Mouse (Mus musculus) Muller cell, postnatal 12 days (primary cell): ENCODE measurements at regions not wholly inside any gene's neighbourhood (a gene's known extent, or its start where the extent isn't known, plus 50 kb on each side); places are given as distances from the start of the nearest gene placed in this dataset.

Experiments used
- DNase-seq: peaks from one replicate; pipeline ENCODE4 v3.0.0-alpha.2; 2015; ENCODE audit errors: inconsistent ontology term

DNA sequence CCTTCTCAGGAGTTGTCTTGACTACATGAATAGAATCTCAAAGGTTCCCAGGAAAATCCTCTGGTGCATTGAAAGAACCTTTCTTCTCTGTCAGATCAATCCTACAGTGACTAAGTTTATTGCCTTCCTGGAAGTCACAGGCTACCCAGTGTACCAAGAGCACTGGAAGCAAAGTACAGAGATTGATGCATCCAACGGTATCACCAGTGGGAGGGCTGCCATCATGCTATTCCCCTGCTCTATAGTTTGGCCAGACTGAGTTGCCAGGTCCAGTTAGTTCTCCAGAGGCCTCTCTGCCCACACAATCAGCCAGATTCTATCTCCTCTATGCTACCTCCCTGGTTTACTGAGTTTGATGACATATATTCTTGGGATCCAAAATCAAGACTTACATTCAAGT lies 96.9 kb upstream of the Gm6657 start:
- no peak for DNase-seq

DNA sequence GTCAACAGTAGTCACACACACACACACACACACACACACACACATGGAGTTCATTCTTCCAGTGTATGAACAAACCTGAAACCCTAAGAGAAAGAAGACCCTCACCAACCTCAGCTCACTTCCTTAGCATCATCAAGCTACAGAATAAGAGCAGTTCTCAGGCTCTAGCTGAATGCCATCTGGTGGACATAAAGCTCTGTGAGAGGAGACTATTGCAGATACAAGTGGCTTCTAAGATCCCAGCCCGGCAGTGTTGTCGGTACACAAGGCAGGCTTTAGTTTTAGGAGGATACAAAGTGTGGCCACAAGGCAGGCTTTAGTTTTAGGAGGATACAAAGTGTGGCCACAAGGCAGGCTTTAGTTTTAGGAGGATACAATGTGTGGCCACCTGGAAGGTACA lies 96.3 kb upstream of the Gm6657 start:
- DNase-seq = no peak

DNA sequence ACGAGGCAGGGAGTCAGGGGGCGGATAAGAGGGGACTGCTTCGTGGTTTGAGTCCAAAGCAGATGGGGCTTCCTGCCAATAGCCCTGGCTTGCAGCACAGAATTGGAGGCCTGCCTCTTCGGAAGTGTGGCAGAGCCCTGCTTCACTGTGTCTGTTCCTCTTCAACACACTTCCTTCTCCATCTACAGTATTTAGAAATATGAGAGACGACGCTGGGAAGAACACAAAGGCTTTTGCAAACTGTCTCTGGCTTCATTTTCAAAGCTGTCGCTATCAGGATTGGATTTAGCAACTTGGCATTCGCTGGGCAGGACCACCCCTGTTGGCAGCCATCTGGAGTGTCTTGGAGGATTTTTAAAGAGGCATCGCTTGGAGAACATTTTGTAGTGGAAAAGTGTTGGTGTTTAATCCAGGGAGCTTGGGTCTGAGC lies 95.3 kb upstream of the Gm6657 start:
- DNase-seq = peak; percentile 22

DNA sequence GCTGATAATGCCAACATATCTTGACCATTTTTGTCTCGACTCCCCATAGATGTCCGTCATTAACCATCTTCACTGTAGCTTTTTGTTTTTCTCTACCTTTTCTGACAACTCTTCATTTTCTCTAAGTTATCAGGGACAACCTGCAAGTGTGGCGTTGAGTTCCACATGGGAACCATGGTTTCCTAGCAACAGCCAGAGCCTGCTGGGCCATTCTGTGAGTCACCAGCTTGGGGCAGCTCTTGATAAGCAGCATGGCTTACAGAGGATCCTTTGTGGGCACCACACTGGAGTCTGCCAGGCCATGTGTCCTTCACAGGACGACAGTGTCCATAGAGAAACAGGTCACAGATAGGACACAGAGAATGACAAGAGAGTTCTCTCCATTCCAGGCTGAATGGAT lies 94.3 kb upstream of the Gm6657 start:
- DNase-seq = peak; percentile 62

DNA sequence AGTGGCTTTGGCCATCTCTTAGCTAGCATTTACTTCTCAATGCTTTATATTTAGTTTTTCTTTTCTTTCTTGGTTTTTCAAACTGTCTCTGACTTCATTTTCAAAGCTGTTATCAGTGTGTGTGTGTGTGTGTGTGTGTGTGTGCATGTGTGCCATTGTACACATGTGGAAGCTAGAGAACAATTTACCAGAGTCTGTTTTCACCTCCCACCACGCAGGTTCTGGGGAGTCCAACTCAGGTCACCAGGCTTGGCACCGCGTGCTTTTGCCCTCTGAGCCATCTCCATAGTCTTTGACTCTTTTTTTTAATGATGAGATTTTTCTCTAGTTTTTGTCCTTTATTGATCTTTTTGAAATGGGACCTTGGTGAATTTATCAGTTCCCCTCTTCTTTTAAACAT lies 93.3 kb upstream of the Gm6657 start:
- DNase-seq = no peak

DNA sequence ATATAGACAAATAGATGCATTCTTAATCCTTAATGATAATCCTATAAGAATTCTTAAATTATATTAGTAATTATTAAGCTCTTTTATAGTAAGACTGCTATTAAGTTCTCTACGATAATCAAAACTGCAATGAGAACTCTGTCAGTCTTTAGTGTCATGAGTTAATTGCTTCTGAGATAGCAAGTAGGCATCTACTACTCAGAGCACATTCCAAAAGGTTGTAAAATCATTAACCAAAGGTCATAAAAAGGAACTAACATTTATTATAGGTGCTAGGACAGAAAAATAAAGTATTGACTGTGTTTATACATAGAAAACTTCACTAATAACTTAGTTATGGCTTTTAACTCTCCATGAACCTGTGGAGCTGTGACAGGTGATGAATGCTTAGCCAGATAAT lies 84.1 kb upstream of the Gm6657 start:
- no peak for DNase-seq

DNA sequence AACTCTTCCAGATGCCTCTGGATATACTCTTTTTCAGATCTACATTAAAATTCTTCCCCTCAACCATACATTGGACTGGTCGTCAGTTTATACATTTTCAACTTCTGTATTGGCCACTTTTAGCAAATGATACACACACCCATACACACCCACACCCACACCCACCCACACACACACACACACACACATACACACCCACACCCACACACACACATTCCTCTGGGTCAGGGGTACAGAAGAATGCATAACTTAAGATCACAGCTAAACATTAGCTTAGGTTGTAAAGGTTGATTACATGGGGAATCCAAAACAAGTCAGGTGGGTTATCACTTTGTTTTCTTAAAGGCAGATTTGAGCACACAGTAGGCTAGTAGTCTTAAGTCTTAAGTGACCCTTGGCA lies 75.9 kb upstream of the Gm6657 start:
- DNase-seq = no peak

DNA sequence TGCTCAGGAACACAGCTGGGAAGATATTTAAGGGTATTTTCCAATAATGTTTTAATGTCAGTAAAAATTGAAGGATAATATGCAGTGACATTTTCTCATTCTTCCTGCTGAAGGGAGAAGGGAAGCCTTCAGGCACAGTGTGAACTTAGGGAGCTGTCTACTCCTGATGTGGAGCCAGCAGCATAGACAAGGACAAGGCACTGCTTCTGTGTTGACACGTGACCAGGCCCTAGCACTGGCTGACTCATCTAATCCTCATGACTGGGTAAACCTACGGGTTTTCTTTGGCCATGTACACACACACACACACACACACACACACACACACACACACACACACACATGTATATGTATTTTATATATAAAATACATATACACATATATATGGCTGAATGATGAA lies 74.8 kb upstream of the Gm6657 start:
- DNase-seq = no peak

DNA sequence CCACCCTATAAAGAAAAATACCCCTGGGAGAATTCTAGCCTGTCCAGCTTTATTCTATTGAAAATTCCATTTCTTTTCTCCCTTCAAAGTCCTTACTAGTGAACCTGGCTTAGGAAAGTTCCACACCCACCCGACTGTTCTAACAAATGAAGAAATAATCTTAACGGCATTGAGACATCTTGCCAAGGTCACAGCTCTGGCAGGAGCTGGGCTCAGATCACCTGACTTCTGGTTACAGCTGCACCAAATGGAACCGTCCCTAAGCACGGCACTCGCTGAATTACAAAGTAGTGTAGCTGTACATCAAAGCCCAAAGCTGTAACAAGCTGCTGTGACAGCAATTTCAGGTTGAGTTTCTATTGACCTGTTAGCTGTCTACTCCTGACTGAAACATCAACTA lies 74.2 kb upstream of the Gm6657 start:
- DNase-seq = no peak

DNA sequence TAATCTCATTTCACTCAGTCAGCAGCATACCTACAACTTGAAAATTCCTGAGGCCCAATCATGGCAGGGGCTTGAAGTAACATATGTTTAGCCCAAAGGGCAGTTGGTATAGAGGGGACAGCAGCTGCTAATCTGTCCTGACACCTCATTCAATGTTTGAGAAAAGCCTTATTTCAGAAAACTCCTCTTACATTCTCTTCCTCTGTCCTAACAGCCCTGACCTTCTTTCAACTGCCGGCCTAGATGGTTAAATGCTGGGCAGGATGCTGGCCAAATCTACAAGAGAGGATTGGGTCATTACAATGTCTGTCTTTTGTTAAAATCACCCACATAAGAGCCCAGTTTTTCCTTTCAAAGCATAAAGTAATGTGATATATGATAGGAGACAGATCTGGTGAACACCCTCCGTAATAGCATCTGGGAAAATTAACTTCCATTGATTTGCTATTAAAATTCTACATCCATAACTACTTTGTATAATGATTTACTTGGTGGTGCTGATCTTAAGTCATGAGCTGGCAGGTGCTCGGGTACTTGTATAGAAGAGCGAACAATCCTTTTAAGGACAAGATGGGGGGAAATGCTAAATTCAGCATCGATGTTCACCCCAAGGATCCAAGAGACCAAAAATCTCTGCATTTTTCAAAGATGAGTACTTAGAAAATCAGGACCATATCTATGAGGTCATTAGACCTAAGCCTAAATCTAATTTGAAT lies 64.8 kb upstream of the Gm6657 start:
- peak; percentile 20 for DNase-seq

DNA sequence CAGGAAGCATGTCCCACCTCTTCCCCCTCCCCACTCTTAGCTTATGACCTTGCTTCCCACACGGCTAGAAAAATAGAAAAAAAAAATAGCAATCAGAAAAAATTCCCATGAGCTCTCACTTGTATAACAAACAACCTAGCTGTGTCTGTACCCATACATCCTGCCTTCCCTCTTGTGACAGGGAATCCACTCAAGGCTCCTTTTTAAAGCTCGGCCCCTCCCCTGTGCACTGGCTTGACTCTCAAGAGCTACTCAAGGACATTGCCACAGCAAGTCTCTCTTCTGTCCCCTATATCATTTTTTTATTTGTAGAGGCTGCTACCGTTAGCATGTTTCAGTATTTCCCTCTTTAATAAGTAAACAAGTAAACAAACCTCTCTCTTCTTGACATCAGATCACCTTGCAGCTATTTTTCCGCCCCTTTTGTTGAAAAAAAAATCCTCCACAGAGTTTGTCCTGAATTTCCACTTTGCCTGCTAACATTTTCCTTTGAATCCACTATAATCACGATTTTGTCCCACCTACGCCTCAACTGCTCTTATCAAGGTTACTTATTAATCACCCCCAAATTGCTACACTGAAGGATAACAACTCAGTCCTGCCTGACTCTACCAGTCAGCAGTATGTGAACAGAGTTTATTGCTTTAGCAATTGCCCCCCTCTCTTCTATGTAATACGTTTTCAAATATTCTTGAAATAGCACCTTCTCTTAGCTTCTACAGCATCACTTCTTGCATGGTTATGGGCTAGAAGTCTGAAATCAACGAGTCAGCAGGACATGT lies 61.8 kb upstream of the Gm6657 start:
- no peak for DNase-seq

DNA sequence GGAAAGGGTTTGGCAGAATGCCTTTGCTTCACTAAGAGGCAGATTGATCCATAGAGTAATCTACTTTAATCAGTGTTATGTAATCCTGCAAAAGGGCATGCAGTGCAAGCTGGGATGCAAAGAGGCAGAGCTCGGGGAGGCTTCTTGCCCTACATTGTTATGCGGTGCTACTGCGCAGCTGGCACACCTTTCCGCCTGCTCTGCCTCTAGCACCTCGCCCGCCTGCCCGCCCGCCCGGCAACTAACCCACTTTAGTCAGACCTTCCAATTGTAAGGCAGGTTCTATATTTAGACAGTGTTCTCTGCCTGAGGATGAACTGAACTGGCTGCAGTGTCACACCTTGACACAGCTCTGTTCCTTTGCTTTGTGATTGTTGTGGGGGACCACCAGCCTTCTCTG lies 60.7 kb upstream of the Gm6657 start:
- DNase-seq = no peak

DNA sequence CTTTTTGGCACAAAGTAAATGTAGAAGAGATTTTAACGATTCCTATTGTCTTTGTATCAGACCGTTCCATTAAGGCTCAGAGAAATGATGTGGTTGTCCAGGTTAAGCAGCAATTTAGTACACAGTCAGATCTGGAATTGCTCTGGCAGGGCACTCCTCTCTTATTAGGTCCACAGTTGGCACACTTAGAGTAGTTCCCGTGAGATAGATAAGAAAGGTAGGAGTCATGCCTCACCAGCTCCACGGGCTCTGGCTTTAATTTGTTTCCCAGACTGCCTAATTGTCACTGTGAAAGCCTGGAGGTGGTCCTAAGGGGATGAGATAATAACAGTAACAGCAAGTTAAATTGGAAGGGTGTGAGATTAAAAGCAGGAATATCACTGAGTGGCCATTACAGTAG lies 60.1 kb upstream of the Gm6657 start:
- no peak for DNase-seq

DNA sequence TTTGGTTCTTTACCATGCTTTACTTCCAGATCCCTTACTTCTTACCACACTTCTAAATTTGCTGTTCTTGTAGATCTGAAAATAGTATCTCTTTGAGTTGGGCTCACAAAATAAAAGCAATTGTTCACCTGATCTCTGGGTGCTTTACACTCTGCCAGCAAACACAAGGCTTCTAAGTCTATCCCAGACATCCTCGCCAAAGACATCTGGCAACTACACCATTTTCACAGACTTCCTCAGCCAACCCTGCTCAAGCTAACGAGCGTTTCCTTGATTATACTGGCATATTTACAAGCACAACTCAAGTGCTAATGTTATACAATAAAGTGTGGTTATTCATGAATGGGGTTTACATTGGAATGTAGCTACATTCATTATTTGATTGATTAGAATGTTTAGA lies 56.8 kb upstream of the Gm6657 start:
- no peak for DNase-seq

DNA sequence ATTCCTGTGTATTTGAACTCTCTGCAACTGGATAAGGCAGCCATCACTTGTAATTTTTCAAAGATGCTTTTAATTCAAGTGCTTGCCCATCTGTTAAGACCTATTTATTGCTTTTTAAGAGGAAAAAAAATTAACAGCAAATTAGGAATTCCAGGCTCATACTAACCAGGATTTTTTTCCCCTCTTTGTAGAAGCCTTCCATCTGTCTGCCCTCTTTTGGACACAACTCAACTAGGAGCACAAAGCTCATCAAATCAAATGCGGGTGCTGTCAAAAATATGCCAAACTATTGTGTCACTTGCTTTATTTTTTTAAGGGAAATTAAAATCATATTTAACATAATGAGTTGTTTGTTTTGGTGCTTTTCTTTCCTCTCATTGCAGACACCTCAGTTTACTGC lies 55.6 kb upstream of the Gm6657 start:
- DNase-seq = no peak
